Mouse (Mus musculus) limb, embryonic 13.5 days (tissue): Measurements from ENCODE around the gene Abcc4. TPM values are rescaled to one million over a fixed set of nuclear protein-coding genes. Genes with fewer than 3 reads are reported as not detected.

ENCODE experiments used
- ATAC-seq: fragments of 200-750 bp; cut with Nextera tagmentation; 2 replicates; pipeline ENCODE4 v1.8.0; 2017; ENCODE audit warnings: low read depth, moderate number of reproducible peaks, moderate TSS enrichment; ENCODE audit not compliant: low FRiP score
- H3K27ac ChIP-seq: fragments of 300-500 bp; sonication (generic); 2 replicates; pipeline ENCODE4 v1.5.1; 2015; ENCODE audit warnings: inconsistent platforms, mild to moderate bottlenecking, moderate library complexity
- H3K27me3 ChIP-seq: fragments of 300-500 bp; sonication (generic); 2 replicates; pipeline ENCODE4 v1.6.1; 2015; ENCODE audit warnings: mild to moderate bottlenecking, inconsistent platforms
- H3K36me3 ChIP-seq: fragments of 300-500 bp; sonication (generic); 2 replicates; pipeline ENCODE4 v1.6.1; 2015; ENCODE audit warnings: inconsistent platforms, mild to moderate bottlenecking, moderate library complexity
- H3K4me1 ChIP-seq: fragments of 300-500 bp; sonication (generic); 2 replicates; pipeline ENCODE4 v1.6.1; 2015; ENCODE audit warnings: inconsistent platforms
- H3K4me2 ChIP-seq: fragments of 300-500 bp; sonication (generic); replicated peaks from 2 replicates; pipeline ENCODE4 v1.6.1; 2015; ENCODE audit warnings: inconsistent platforms, mild to moderate bottlenecking, moderate library complexity
- H3K4me3 ChIP-seq: fragments of 300-500 bp; sonication (generic); 2 replicates; pipeline ENCODE4 v1.5.1; 2015; ENCODE audit warnings: moderate library complexity, mild to moderate bottlenecking, inconsistent platforms
- H3K9ac ChIP-seq: fragments of 300-500 bp; sonication (generic); 2 replicates; pipeline ENCODE4 v1.6.1; 2015; ENCODE audit warnings: mild to moderate bottlenecking, inconsistent platforms
- H3K9me3 ChIP-seq: fragments of 300-500 bp; sonication (generic); 2 replicates; pipeline ENCODE4 v1.6.1; 2016; ENCODE audit warnings: inconsistent platforms
- WGBS: fragments of 180-500 bp; shearing (Covaris S2); methylation state at CpG from one replicate; pipeline ENCODE4 v1.1.7; 2015; 5-methylcytosine and 5-hydroxymethylcytosine counted together
- polyA plus RNA-seq: library from polyadenylated mRNA; unstranded; fragments of >200 nt; fragmentation: Nextera tagmentation; extraction: Ambion mirVana; gene quantifications from 2 replicates; pipeline ENCODE4 v1.2.1, GENCODE M21; 2015

The Abcc4 gene
- polyA plus RNA-seq, 1 experiment from 2014 or later: 1.4 TPM

- no peak for ATAC-seq
- Histone ChIP-seq H3K27ac (no peak overlapping the region), H3K4me1 (peaks cover 12% of the 10 kb centered on the region), H3K27me3 (peaks cover 9% of the 10 kb centered on the region), H3K36me3 (no peaks in the 10 kb centered on the region), H3K9ac (no peak overlapping the region), H3K9me3 (peaks cover 4% of the 10 kb centered on the region; the same call in 1 of the 2 replicates), H3K4me2 (no peak overlapping the region), H3K4me3 (no peak overlapping the region)
- 97% methylated on average over 11 of the region's 11 CpGs for WGBS
Observed at GRCm38 (mm10) chr14:118610786-118611185, 95.2 kb downstream of the Abcc4 start.

GRCm38 (mm10) chr14:118608816-118609465 is 97.1 kb downstream of the Abcc4 start:
- no peak overlapping the region for H3K9ac ChIP-seq

GRCm38 (mm10) chr14:118608317-118608716 is 97.7 kb downstream of the Abcc4 start:
- ATAC-seq: no peak
- WGBS: 72% methylated on average over 7 of the region's 7 CpGs

More at GRCm38 (mm10) chr14:118608816-118609465, 97.1 kb downstream of the Abcc4 start:
- H3K4me1 ChIP-seq: peaks cover 12% of the 10 kb centered on the region
- peaks cover 9% of the 10 kb centered on the region for H3K27me3 ChIP-seq
- no peak overlapping the region for H3K4me3 ChIP-seq
- H3K27ac ChIP-seq: no peak overlapping the region
- H3K9me3 ChIP-seq: peaks cover 4% of the 10 kb centered on the region; the same call in 1 of the 2 replicates
- 27% methylated on average over 16 of the region's 16 CpGs for WGBS
- H3K4me2 ChIP-seq: peak overlapping the region; percentile 33
- no peaks in the 10 kb centered on the region for H3K36me3 ChIP-seq
- ATAC-seq: no peak

GRCm38 (mm10) chr14:118606476-118606875 is 99.5 kb downstream of the Abcc4 start:
- peaks cover 4% of the 10 kb centered on the region; the same call in 1 of the 2 replicates for H3K9me3 ChIP-seq
- no peak overlapping the region for H3K9ac ChIP-seq
- peaks cover 15% of the 10 kb centered on the region for H3K4me1 ChIP-seq
- no peak overlapping the region for H3K4me2 ChIP-seq
- H3K27me3 ChIP-seq: peaks cover 9% of the 10 kb centered on the region; the same call in 1 of the 2 replicates
- ATAC-seq: no peak
- 88% methylated on average over 9 of the region's 9 CpGs for WGBS
- H3K4me3 ChIP-seq: no peak overlapping the region
- no peaks in the 10 kb centered on the region for H3K36me3 ChIP-seq
- H3K27ac ChIP-seq: no peak overlapping the region

More at GRCm38 (mm10) chr14:118608317-118608716, 97.7 kb downstream of the Abcc4 start:
- Histone ChIP-seq H3K27me3 (peaks cover 14% of the 10 kb centered on the region), H3K4me3 (no peak overlapping the region), H3K27ac (no peak overlapping the region), H3K36me3 (no peaks in the 10 kb centered on the region), H3K9ac (no peak overlapping the region), H3K4me1 (peaks cover 12% of the 10 kb centered on the region), H3K9me3 (peaks cover 4% of the 10 kb centered on the region; the same call in 1 of the 2 replicates), H3K4me2 (peak overlapping the region; percentile 33)

- Histone ChIP-seq H3K9me3 (no peaks in the 10 kb centered on the region), H3K27me3 (0 out of 2 replicates have a peak, but pooled peaks cover 5% of the 10 kb centered on the region), H3K4me3 (no peak overlapping the region), H3K4me1 (peaks cover 19% of the 10 kb centered on the region), H3K4me2 (no peak overlapping the region), H3K36me3 (no peaks in the 10 kb centered on the region), H3K27ac (no peak overlapping the region), H3K9ac (no peak overlapping the region)
- WGBS: 94% methylated on average over 2 of the region's 2 CpGs
- ATAC-seq: no peak
Observed at GRCm38 (mm10) chr14:118604903-118605302, 101.1 kb downstream of the Abcc4 start.

- Histone ChIP-seq H3K27ac (no peak overlapping the region), H3K9ac (no peak overlapping the region), H3K27me3 (0 out of 2 replicates have a peak, but pooled peaks cover 6% of the 10 kb centered on the region), H3K4me3 (no peak overlapping the region), H3K4me1 (0 out of 2 replicates have a peak, but pooled peaks cover 7% of the 10 kb centered on the region), H3K36me3 (no peaks in the 10 kb centered on the region), H3K9me3 (no peaks in the 10 kb centered on the region), H3K4me2 (no peak overlapping the region)
- WGBS: 49% methylated on average over 8 of the region's 8 CpGs
- ATAC-seq: no peak
Observed at GRCm38 (mm10) chr14:118602031-118602430, 104.0 kb downstream of the Abcc4 start.

- Histone ChIP-seq H3K4me3 (no peak overlapping the region), H3K27ac (no peak overlapping the region), H3K9ac (no peak overlapping the region), H3K36me3 (no peaks in the 10 kb centered on the region), H3K4me2 (no peak overlapping the region), H3K4me1 (0 out of 2 replicates have a peak, but pooled peaks cover 7% of the 10 kb centered on the region), H3K9me3 (no peaks in the 10 kb centered on the region), H3K27me3 (0 out of 2 replicates have a peak, but pooled peaks cover 10% of the 10 kb centered on the region)
- ATAC-seq: no peak
- WGBS: 55% methylated on average over 6 of the region's 6 CpGs
Observed at GRCm38 (mm10) chr14:118600746-118601145, 105.3 kb downstream of the Abcc4 start.

GRCm38 (mm10) chr14:118598757-118599156 is 107.3 kb downstream of the Abcc4 start:
- 86% methylated on average over 3 of the region's 3 CpGs for WGBS
- Histone ChIP-seq H3K4me1 (0 out of 2 replicates have a peak, but pooled peaks cover 7% of the 10 kb centered on the region), H3K27ac (no peak overlapping the region), H3K4me2 (no peak overlapping the region), H3K36me3 (no peaks in the 10 kb centered on the region), H3K9ac (no peak overlapping the region), H3K27me3 (peaks cover 14% of the 10 kb centered on the region; the same call in 1 of the 2 replicates), H3K9me3 (no peaks in the 10 kb centered on the region), H3K4me3 (no peak overlapping the region)
- ATAC-seq: no peak

- Histone ChIP-seq H3K4me1 (no peaks in the 10 kb centered on the region), H3K9me3 (no peaks in the 10 kb centered on the region), H3K36me3 (no peaks in the 10 kb centered on the region), H3K27ac (no peak overlapping the region), H3K4me2 (no peak overlapping the region), H3K4me3 (no peak overlapping the region), H3K9ac (no peak overlapping the region), H3K27me3 (peaks cover 25% of the 10 kb centered on the region)
- no peak for ATAC-seq
- WGBS: 85% methylated on average over 13 of the region's 13 CpGs
Observed at GRCm38 (mm10) chr14:118594463-118594862, 111.6 kb downstream of the Abcc4 start.

GRCm38 (mm10) chr14:118591477-118592403 is 114.3 kb downstream of the Abcc4 start:
- Histone ChIP-seq H3K9me3 (no peaks in the 10 kb centered on the region), H3K27ac (no peak overlapping the region), H3K9ac (no peak overlapping the region), H3K4me3 (no peak overlapping the region), H3K27me3 (peaks cover 22% of the 10 kb centered on the region), H3K4me2 (no peak overlapping the region), H3K4me1 (no peaks in the 10 kb centered on the region), H3K36me3 (no peaks in the 10 kb centered on the region)
- 51% methylated on average over 20 of the region's 20 CpGs for WGBS
- peak; percentile 79; the same call in 1 of the 2 replicates for ATAC-seq

- Histone ChIP-seq H3K36me3 (no peaks in the 10 kb centered on the region), H3K27me3 (0 out of 2 replicates have a peak, but pooled peaks cover 5% of the 10 kb centered on the region), H3K27ac (no peak overlapping the region), H3K4me2 (no peak overlapping the region), H3K9me3 (no peaks in the 10 kb centered on the region), H3K4me1 (no peaks in the 10 kb centered on the region), H3K9ac (no peak overlapping the region), H3K4me3 (no peak overlapping the region)
- no peak for ATAC-seq
- WGBS: 79% methylated on average over 8 of the region's 8 CpGs
Observed at GRCm38 (mm10) chr14:118582333-118582941, 123.6 kb downstream of the Abcc4 start.
